Mouse (Mus musculus) gastrocnemius, postnatal 36 days (tissue): Measurements from ENCODE around the gene Ctsg. TPM values are rescaled to one million over a fixed set of nuclear protein-coding genes. Genes with fewer than 3 reads are reported as not detected.
"Not testable (repeated sequence)": the region's sequence is repeated elsewhere in the genome, so short reads cannot be mapped to it uniquely, and the experiment has no call there.

Experiments
- DNase-seq, 2 experiments: peaks; one replicate each; pipeline ENCODE4 v3.0.0; 2022
- intact Hi-C: fragments of 180-260 bp; cut with DNase I; formaldehyde crosslinking; loops from one replicate; pipeline ENCODE4 v1.15.1; 2025
- long read RNA-seq, 2 experiments: library from polyadenylated mRNA; stranded (forward); transcript quantifications; one replicate each; pipeline ENCODE4 v2.0.0; 2021
- total RNA-seq, 2 experiments: library from RNA; stranded (reverse); gene quantifications; 2 replicates each; pipeline ENCODE4 v1.2.3; 2021

The Ctsg gene
- not detected for total RNA-seq
- long read RNA-seq, experiment 1: 0 reads
- long read RNA-seq, experiment 2: 0 reads

DNA sequence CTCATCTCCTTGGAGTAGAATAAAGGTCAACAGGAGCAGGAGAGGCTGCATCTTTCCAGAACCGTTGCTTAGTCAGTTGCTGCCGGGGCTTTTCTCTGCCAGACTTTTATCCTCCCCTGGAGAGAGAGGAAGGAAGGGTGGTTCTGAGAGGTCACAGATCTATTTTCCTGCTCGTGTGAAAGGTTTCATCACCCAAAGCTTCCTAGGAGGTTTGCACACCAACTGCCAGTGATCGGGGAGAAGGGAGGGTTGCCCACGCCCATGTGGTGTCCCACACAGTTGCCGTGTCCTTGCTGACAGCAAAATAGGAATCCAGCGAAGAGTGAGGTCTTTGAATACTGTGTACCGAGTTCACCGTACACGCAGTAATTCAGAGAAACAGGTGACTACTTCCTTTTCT, at the start of gene Ctsg:
TSS of gene Ctsg (minus strand) at position 189 of the 400 bp plus-strand sequence.
- intact Hi-C loops: no loop called here
- DNase-seq: no peak

DNA sequence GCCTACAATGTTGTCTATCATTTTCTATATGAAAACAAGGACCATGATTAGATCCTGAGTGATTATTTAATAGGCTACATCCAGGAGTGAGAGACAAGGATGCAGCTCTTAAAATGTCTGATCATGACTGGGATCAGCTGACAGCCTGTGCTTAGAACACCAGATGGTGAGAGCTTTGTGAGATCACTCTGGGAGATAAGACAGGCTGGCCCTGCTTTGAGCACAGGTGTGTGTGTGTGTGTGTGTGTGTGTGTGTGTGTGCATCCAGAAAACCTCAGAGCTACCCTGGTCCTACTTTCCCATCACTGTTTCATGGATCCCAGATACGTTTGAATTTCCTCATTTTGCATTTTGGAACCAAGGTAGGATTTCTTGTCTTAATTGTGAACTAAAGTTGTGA, 31.3 kb upstream of the Ctsg start:
- DNase-seq, intact Hi-C loops: not testable (repeated sequence)

- DNase-seq, intact Hi-C loops: not testable (repeated sequence)
Observed at GRCm38 (mm10) chr14:56132508-56132907, 30.1 kb upstream of the Ctsg start, which contains the start of gene Gzmd. Gene Gzmd, minus strand, starts transcription at chr14:56132608.

- no peak for DNase-seq
- intact Hi-C loops: no loop called here
Observed at GRCm38 (mm10) chr14:56128341-56128740, 26.0 kb upstream of the Ctsg start.

DNA sequence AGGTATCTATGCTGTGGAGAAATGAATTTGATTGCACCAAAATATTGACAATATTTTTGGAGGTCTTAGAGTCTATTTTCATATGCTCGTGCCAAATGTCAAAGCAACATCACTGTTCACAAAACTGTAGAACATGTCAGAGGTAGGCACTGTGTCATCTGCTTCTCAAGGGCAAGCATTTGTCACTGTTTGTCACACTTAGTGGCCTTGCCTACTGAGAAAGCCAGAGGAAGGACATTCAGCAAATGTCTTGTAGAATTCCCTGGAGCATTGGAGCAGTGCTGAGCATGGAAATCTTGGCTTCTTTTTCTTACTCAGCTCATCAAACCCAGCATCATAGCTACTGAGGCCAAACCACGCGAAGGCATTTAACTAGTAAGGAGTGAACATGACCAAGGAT, 21.1 kb upstream of the Ctsg start:
- intact Hi-C loops: no loop called here
- no peak for DNase-seq

DNA sequence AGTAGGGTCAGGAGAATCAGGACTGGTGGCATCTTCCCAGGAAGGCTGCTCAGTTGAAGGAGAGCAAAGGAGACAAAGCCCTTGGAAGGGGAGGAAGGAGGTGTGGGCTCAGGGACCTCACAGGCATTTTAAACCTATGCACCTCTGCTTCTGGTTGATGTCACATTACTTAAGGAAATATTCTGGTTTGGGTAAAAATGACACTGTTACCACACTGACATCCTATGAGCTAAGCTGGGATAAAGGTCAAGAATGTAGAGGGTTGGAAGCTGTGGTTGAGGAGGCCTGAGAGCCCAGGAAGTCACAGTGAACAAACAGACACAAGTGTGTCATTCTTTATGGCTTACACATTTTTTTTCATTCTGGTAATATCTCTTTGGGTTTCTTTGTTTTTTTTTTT, 18.2 kb upstream of the Ctsg start, which contains the start of gene Gzme:
TSS of gene Gzme (minus strand) at position 101 of the 400 bp plus-strand sequence.
- DNase-seq: no peak
- intact Hi-C loops: no loop called here

DNA sequence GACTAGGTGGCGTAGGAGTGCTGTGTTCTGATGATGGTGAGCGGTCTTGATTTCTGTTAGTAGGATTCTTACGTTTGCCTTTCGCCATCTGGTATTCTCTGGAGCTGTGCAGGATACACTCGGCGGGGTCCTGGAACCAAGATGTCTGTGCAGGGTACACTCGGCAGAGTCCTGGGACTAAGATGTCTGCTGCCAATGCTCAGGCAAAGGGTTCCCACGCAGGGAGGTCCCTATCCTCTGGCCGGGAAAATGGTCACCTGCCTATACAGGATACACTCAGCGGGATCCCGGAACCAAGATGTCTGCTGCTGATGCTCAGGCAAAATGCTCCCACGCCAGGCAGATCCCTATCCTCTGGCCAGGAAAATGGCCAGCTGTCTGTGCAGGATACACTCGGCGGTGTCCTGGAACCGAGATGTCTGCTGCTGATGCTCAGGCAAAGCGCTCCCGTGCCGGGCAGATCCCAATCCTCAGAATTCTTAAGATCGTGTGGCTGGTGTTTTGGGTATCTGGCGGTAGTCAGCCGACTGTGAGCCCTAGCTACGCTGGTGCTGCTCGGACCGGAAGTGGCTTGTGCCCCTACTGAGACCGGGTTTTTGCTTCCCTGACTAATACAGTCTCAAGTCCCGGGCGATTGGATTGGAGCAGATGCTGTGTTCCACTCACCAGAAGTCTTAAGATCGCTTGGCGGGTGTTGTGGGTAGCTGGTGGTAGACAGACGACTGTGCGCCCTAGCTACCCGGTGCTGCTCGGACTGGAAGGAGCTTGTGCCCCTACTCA, 13.3 kb upstream of the Ctsg start:
- intact Hi-C loops, DNase-seq: not testable (repeated sequence)

DNA sequence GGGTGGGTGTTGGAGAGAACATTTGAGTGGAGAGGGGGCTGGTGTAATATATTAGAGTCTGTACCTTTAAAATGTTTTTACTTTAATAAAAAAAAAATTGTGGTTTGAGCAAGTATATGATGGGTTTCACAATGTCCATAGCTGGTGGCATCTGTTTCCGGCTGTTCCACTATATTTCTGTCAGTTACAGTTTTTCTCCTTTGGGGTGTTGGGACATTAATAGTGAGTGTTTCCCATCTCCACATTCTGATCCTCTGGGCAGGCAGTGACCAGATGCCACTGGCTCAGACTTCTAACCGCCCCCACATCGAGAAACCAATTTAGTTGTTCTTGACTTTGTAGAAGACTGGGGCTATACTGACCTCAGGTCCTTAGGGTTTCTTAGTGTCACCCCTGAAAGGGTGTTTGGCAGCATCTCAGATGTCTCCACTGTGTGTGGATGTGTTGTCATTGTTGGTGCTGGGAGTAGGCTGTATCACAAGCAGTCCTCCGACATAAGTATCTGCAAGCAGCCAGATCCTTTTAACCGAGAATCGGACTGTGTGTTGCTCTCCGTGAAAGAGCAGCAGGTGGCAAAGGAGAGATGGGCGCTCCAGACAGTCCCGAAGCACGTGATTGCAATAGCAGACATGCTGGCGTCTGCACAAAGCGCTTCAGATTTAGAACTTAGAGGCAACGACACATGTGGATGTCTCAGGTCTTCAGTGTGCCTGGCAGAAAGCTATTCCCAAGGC, 3.2 kb upstream of the Ctsg start:
- DNase-seq: no peak
- intact Hi-C loops: no loop called here

GRCm38 (mm10) chr14:56105016-56105415, 2.6 kb upstream of the Ctsg start:
- intact Hi-C loops: no loop called here
- DNase-seq: no peak

DNA sequence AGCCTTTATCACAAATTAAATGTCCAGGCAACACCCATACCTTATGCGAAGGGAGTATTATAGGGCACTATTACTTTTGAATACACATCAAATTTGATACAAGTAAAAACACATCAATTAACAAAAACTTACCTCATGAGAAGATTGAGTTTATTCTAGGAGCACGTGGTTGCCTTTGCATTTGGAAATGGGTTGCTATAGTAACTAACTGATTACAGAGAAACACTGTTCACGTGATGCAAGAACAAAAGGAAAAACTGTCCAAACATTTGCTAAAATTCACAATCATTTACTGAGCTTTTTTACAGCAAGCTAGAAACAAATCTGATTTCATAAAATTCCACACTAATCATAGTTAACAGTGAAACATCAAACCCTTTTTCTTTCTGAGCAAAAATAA, 1.1 kb upstream of the Ctsg start:
- intact Hi-C loops: no loop called here

DNA sequence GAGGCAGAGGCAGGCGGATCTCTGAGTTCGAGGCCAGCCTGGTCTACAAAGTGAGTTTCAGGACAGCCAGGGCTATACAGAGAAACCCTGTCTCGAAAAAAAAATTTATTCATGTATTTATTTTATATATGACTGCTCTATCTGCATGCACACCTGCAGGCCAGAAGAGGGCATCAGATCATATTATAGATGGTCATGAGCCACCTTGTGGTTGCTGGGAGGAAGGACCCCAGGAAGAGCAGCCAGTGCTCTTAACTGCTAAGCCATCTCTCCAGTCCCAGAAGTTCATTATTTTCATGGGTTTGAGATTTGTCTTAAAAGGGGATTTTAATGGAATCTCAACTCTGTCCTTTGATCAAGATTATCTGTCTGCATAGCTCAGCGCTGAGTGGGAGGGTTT, 3.4 kb downstream of the Ctsg start:
- intact Hi-C loops: no loop called here
- no peak for DNase-seq

More for the DNA sequence above, 1.1 kb upstream of the Ctsg start:
- DNase-seq: no peak

GRCm38 (mm10) chr14:56097597-56097996, 4.8 kb downstream of the Ctsg start:
- DNase-seq: no peak
- intact Hi-C loops: no loop called here

- intact Hi-C loops: no loop called here
- no peak for DNase-seq
Observed at GRCm38 (mm10) chr14:56093353-56093752, 9.0 kb downstream of the Ctsg start.

DNA sequence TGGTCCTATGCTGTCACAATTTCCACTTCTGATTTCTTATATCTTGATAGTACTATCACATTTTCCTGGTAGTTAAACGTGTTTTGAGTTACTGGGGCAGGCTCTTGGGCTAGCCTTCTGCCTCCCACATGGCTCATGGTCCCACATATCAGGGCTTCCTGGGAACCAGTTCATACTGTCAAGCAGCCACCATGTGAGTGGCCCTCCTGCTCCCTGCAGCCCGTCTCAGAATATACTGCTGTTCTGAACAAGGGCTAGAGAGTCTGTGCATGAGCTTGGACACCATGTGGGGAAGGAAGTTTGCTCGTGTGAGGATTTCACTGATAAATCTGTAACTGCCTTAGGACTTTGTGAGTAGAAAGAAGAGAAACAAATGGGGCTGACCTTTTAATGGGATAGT, 15.7 kb downstream of the Ctsg start:
- intact Hi-C loops: no loop called here
- no peak for DNase-seq

GRCm38 (mm10) chr14:56085167-56085566, 17.2 kb downstream of the Ctsg start, which contains the start of gene Mcpt8:
Gene Mcpt8, minus strand, starts transcription at chr14:56085273.
- intact Hi-C loops: no loop called here
- no peak for DNase-seq

DNA sequence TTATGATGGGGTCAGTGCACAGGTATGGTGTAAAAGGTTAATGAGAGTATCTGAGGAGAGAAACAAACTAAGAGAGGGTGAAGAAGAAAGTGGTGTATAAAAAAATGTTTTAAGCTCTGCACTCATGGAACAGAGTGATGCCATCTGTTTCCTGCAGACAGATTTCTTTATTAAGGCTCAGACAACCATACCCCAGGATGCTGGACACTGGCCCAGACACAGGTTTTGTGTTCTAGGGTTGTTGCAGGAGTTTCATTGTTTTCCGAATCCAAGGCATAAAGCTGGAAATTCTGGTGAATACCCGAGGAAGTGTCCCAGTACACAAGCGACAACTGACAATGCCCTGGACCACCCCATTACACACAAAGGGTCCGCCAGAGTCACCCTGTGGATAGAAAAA, 20.4 kb downstream of the Ctsg start:
- DNase-seq: no peak
- intact Hi-C loops: no loop called here

DNA sequence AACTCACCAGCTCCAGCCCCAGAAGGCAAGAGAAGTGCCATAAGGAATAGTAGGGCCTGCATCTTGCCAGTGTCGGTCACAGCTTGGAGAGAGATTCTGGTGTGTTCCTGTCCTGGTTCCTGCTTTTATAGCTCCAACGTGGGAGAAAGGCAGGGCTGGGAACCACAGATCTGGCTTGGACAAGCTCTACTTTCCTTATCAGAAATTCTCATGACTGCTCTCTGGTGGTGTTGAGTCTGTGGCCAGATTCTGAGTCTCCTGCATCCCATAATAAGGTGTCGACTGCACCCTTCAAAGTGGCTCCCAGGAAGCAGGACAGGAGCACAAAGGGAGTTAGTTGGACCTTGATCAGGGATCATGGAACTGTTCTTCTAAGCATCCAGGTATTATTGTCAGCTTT, 40.2 kb downstream of the Ctsg start, which contains the start of gene Mcpt4:
TSS of gene Mcpt4 (minus strand) at position 101 of the 400 bp plus-strand sequence.
- intact Hi-C loops, DNase-seq: not testable (repeated sequence)

- intact Hi-C loops: no loop called here
- no peak for DNase-seq
Observed at GRCm38 (mm10) chr14:56057722-56058121, 44.7 kb downstream of the Ctsg start.

GRCm38 (mm10) chr14:56055408-56055807, 47.0 kb downstream of the Ctsg start:
- intact Hi-C loops: no loop called here

More at GRCm38 (mm10) chr14:56055408-56055807, 47.0 kb downstream of the Ctsg start:
- no peak for DNase-seq
